Mouse (Mus musculus) adrenal gland, postnatal 14 days (tissue): ENCODE data around the gene Nkg7. TPM values are rescaled to one million over a fixed set of nuclear protein-coding genes. Genes with fewer than 3 reads are reported as not detected.

Experiments
- DNase-seq: peaks from one replicate; pipeline ENCODE4 v3.0.0; 2021; ENCODE audit warnings: mixed read lengths
- total RNA-seq: library from RNA; stranded (reverse); gene quantifications from 2 replicates; pipeline ENCODE4 v1.2.3, GENCODE M21; 2021

Nkg7 gene
- total RNA-seq, 1 experiment from 2014 or later: not detected

GRCm38 (mm10) chr7:43447801-43448200 lies 10.9 kb downstream of the Nkg7 start:
- no peak for DNase-seq

- peak; percentile 48 for DNase-seq
These were observed 11.4 kb downstream of the Nkg7 start for GRCm38 (mm10) chr7:43448246-43448645.

- DNase-seq: no peak
These were observed 12.9 kb downstream of the Nkg7 start for GRCm38 (mm10) chr7:43449811-43450210.

GRCm38 (mm10) chr7:43451726-43452125 lies 14.9 kb downstream of the Nkg7 start:
- no peak for DNase-seq

- peak; percentile 69 for DNase-seq
These were observed 15.7 kb downstream of the Nkg7 start for GRCm38 (mm10) chr7:43452609-43453008.

- DNase-seq: peak; percentile 60
These were observed 16.9 kb downstream of the Nkg7 start for GRCm38 (mm10) chr7:43453599-43454355.

GRCm38 (mm10) chr7:43454371-43454770 lies 17.5 kb downstream of the Nkg7 start:
- DNase-seq: no peak

- DNase-seq: no peak
These were observed 26.0 kb downstream of the Nkg7 start, which contains the start of gene Vsig10l for GRCm38 (mm10) chr7:43462851-43463250. Vsig10l (plus strand) TSS chr7:43463151.

- no peak for DNase-seq
These were observed 27.1 kb downstream of the Nkg7 start for GRCm38 (mm10) chr7:43463976-43464375.

- no peak for DNase-seq
These were observed 28.0 kb downstream of the Nkg7 start for GRCm38 (mm10) chr7:43464864-43465343.

GRCm38 (mm10) chr7:43465344-43466098 lies 28.6 kb downstream of the Nkg7 start:
- peak; percentile 93 for DNase-seq

- peak; percentile 95 for DNase-seq
These were observed 29.3 kb downstream of the Nkg7 start for GRCm38 (mm10) chr7:43466099-43466694.

GRCm38 (mm10) chr7:43470373-43470772 lies 33.5 kb downstream of the Nkg7 start:
- DNase-seq: peak; percentile 52

GRCm38 (mm10) chr7:43475706-43476105 lies 38.8 kb downstream of the Nkg7 start:
- peak; percentile 56 for DNase-seq

GRCm38 (mm10) chr7:43476376-43476775 lies 39.5 kb downstream of the Nkg7 start:
- DNase-seq: no peak

- DNase-seq: no peak
These were observed 44.3 kb downstream of the Nkg7 start for GRCm38 (mm10) chr7:43481191-43481590.

GRCm38 (mm10) chr7:43482090-43482716 lies 45.3 kb downstream of the Nkg7 start:
- DNase-seq: peak; percentile 57

GRCm38 (mm10) chr7:43483236-43483635 lies 46.4 kb downstream of the Nkg7 start:
- peak; percentile 61 for DNase-seq
